Mouse (Mus musculus): ENCODE data around the gene Jaml. TPM values are rescaled to one million over a fixed set of nuclear protein-coding genes. Genes with fewer than 3 reads are reported as not detected.

Gene Jaml
- total RNA-seq, 1 experiment, result 0.40 TPM

DNA sequence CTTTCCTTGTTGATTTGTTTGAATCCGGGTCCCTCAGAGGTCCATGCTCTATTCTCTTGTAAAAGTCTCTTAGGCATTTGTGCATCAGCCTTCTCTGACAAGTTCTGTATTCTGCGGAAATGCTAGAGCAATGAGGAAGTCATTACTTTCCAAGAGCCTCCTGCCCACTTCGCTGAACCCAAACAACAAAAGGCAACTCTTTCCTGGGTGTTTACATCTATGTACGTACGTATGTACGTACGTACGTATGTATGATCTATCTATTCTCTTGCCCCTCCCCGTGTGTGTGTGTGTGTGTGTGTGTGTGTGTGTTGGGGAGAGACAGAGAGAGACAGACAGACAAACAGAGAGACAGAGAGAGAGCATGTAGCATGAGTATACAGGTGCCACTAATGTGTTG is 37.8 kb downstream of the Jaml start:
- in situ Hi-C loops (cut with MboI; ENCODE audit: low sequenced_read_pairs in 2 of 2, unreplicated experiment in 2 of 2), result no loop called here
- Histone ChIP-seq H3K4me3 (ENCODE audit: insufficient read depth in 1 of 2, low read depth in 1 of 2, low read length in 2 of 2, poor library complexity in 1 of 2, severe bottlenecking in 1 of 2) (no peak overlapping the region), H3K9ac (ENCODE audit: insufficient read depth, low read depth, low read length, poor library complexity, severe bottlenecking) (no peak overlapping the region), H3K4me1 (ENCODE audit: control insufficient read depth in 2 of 2, insufficient read depth in 2 of 2, low read length in 2 of 2, poor library complexity in 1 of 2) (peaks cover 0 to 3% of the 10 kb centered on the region in 2 experiments; a peak in 1 of 4 replicates), H3K27ac (ENCODE audit: insufficient read depth, low read depth, low read length, poor library complexity, severe bottlenecking) (no peak overlapping the region), H3K9me3 (ENCODE audit: control insufficient read depth, insufficient read depth, low read depth, low read length) (no peaks in the 10 kb centered on the region), H3K36me3 (ENCODE audit: control insufficient read depth, insufficient read depth, low read length, poor library complexity, severe bottlenecking) (no peaks in the 10 kb centered on the region)
- DNase-seq (ENCODE audit: low read depth, low spot score), result no peak
- TF ChIP-seq ZC3H11A (IDR thresholded peaks at IDR 0.05; ENCODE audit: borderline replicate concordance, low read depth, low read length) (no peak), ZNF384 (IDR thresholded peaks at IDR 0.05; ENCODE audit: low read depth, low read length) (no peak), HCFC1 (IDR thresholded peaks at IDR 0.05; ENCODE audit: borderline replicate concordance, insufficient read depth, low read length) (no peak), MAFK (IDR thresholded peaks at IDR 0.05; ENCODE audit: insufficient read depth, low read depth, low read length) (no peak)

DNA sequence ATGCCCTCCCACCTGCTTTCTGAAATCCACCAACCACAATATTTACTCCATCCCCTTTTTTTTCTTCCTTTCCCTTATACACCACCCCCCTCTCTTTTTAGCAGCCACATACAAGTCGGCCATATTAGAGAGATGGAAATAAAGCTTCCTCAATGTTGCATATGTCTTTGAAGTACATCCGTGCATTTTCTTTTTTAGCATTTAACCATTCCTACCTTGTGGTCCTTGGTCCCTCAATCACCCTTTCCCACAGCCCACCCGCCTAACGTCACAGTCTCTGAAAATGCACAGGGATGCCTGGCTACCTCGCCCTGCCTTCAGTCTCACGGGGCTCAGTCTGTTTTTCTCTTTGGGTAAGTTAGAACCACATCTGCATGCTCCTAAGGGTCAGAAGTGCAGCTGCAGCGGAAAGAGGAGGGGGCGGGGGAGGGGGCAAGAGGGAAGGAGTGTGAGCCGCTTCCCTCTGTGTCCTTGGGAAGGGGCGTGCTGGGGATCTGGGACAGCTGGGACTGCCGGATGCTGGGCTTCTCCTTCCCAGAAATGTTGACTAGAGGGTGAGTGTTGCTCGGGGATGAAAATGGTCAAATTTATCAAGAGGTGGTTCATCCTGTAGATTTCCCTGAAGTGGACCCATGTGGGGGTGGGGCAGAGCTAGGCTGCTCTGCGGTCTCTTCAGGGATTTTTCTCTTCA is 38.9 kb downstream of the Jaml start, which contains the start of gene Scn2b:
Scn2b (plus strand) TSS at position 42 of the 691 bp plus-strand sequence.
- Histone ChIP-seq H3K27ac (ENCODE audit: insufficient read depth, low read depth, low read length, poor library complexity, severe bottlenecking) (no peak within 1 kb of the TSS), H3K9ac (ENCODE audit: insufficient read depth, low read depth, low read length, poor library complexity, severe bottlenecking) (peak within 1 kb of the TSS; percentile 23; the same call in 1 of the 2 replicates), H3K36me3 (ENCODE audit: control insufficient read depth, insufficient read depth, low read length, poor library complexity, severe bottlenecking) (no peaks in the 10 kb centered on the region), H3K4me1 (ENCODE audit: control insufficient read depth in 2 of 2, insufficient read depth in 2 of 2, low read length in 2 of 2, poor library complexity in 1 of 2) (peaks cover 0 to 7% of the 10 kb centered on the region in 2 experiments; a peak in 1 of 4 replicates), H3K9me3 (ENCODE audit: control insufficient read depth, insufficient read depth, low read depth, low read length) (no peaks in the 10 kb centered on the region), H3K4me3 (ENCODE audit: insufficient read depth in 1 of 2, low read depth in 1 of 2, low read length in 2 of 2, poor library complexity in 1 of 2, severe bottlenecking in 1 of 2) (peak within 1 kb of the TSS; percentile 44 to 54)
- in situ Hi-C loops (cut with MboI; ENCODE audit: low sequenced_read_pairs in 2 of 2, unreplicated experiment in 2 of 2), result no loop called here
- DNase-seq (ENCODE audit: low read depth, low spot score), result no peak
- TF ChIP-seq HCFC1 (IDR thresholded peaks at IDR 0.05; ENCODE audit: borderline replicate concordance, insufficient read depth, low read length) (no peak), MAFK (IDR thresholded peaks at IDR 0.05; ENCODE audit: insufficient read depth, low read depth, low read length) (no peak), CHD2 (IDR thresholded peaks at IDR 0.05; ENCODE audit: low read depth, low read length) (no peak), ZC3H11A (IDR thresholded peaks at IDR 0.05; ENCODE audit: borderline replicate concordance, low read depth, low read length) (no peak), ZNF384 (IDR thresholded peaks at IDR 0.05; ENCODE audit: low read depth, low read length) (peak; percentile 88)

DNA sequence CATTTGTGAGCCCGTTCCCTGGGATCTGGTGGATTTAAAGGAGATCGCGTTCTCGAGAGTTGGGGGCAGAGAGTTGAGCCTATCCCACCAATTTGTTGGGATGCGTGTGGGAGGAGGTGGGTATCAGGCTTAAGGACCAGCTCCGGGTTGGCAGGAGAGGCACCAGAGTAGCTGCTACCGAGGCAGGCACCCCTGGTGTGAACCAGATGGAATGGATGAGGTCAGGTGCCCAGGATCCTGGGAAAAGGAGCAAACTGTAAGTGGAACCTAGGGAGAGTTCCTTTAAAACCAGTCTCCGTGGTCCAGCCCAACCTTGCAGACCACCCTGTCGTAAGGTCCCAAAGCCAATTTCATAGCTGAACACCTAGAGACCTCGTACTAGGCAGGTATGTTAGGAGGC is 39.6 kb downstream of the Jaml start:
- no peak for TF ChIP-seq CHD2 (IDR thresholded peaks at IDR 0.05; ENCODE audit: low read depth, low read length)
- DNase-seq (ENCODE audit: low read depth, low spot score), result no peak
- Histone ChIP-seq H3K9me3 (ENCODE audit: control insufficient read depth, insufficient read depth, low read depth, low read length) (no peaks in the 10 kb centered on the region), H3K4me1 (ENCODE audit: control insufficient read depth in 2 of 2, insufficient read depth in 2 of 2, low read length in 2 of 2, poor library complexity in 1 of 2) (peaks cover 0 to 7% of the 10 kb centered on the region in 2 experiments; a peak in 1 of 4 replicates), H3K27ac (ENCODE audit: insufficient read depth, low read depth, low read length, poor library complexity, severe bottlenecking) (no peak overlapping the region), H3K4me3 (ENCODE audit: insufficient read depth in 1 of 2, low read depth in 1 of 2, low read length in 2 of 2, poor library complexity in 1 of 2, severe bottlenecking in 1 of 2) (no peak overlapping the region), H3K9ac (ENCODE audit: insufficient read depth, low read depth, low read length, poor library complexity, severe bottlenecking) (no peak overlapping the region), H3K36me3 (ENCODE audit: control insufficient read depth, insufficient read depth, low read length, poor library complexity, severe bottlenecking) (no peaks in the 10 kb centered on the region)
- in situ Hi-C loops (cut with MboI; ENCODE audit: low sequenced_read_pairs in 2 of 2, unreplicated experiment in 2 of 2), result no loop called here

DNA sequence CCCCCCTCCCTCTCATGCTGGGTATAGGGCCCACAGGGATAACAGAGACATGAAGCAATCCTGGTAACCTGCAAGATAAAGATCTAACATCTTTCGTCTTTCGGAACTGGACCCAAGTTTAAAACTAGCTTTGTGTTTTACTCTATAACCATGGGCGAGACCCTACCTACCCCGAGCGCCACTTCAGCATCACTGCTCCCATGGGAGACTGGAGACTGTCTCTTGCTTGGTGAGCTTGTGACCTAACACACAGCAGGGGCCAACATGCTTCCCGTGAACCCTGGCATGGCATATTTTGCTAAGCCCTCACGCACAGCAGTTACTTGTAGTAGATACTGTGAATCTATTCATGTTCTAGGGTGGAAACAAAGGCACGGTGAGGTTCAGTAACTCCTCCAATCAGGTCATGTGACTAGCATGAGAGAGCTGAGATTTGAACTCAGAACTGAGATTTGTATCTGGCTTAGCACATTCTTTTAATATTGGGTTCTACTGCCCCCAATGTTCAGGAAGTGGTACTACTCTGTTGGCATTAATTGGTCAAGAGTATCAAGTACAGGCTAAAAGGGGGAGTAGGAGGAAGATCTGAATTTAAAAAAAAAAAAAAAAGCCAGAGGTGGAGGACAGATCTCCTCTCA is 40.5 kb downstream of the Jaml start:
- H3K9ac ChIP-seq (ENCODE audit: insufficient read depth, low read depth, low read length, poor library complexity, severe bottlenecking), result no peak overlapping the region
- in situ Hi-C loops (cut with MboI; ENCODE audit: low sequenced_read_pairs in 2 of 2, unreplicated experiment in 2 of 2), result no loop called here
- no peaks in the 10 kb centered on the region for H3K36me3 ChIP-seq (ENCODE audit: control insufficient read depth, insufficient read depth, low read length, poor library complexity, severe bottlenecking)
- TF ChIP-seq ZNF384 (IDR thresholded peaks at IDR 0.05; ENCODE audit: low read depth, low read length) (no peak), ZC3H11A (IDR thresholded peaks at IDR 0.05; ENCODE audit: borderline replicate concordance, low read depth, low read length) (no peak), CHD2 (IDR thresholded peaks at IDR 0.05; ENCODE audit: low read depth, low read length) (no peak), HCFC1 (IDR thresholded peaks at IDR 0.05; ENCODE audit: borderline replicate concordance, insufficient read depth, low read length) (no peak), MAFK (IDR thresholded peaks at IDR 0.05; ENCODE audit: insufficient read depth, low read depth, low read length) (no peak)
- no peak overlapping the region for H3K4me3 ChIP-seq (ENCODE audit: insufficient read depth in 1 of 2, low read depth in 1 of 2, low read length in 2 of 2, poor library complexity in 1 of 2, severe bottlenecking in 1 of 2)
- peaks cover 0 to 7% of the 10 kb centered on the region in 2 experiments; a peak in 1 of 4 replicates for H3K4me1 ChIP-seq (ENCODE audit: control insufficient read depth in 2 of 2, insufficient read depth in 2 of 2, low read length in 2 of 2, poor library complexity in 1 of 2)
- H3K9me3 ChIP-seq (ENCODE audit: control insufficient read depth, insufficient read depth, low read depth, low read length), result no peaks in the 10 kb centered on the region
- DNase-seq (ENCODE audit: low read depth, low spot score), result no peak
- H3K27ac ChIP-seq (ENCODE audit: insufficient read depth, low read depth, low read length, poor library complexity, severe bottlenecking), result no peak overlapping the region
